Mouse (Mus musculus): ENCODE results near the gene Fam135a.
"Not testable (repeated sequence)": the region's sequence is repeated elsewhere in the genome, so short reads cannot be mapped to it uniquely, and the experiment has no call there.

GRCm38 (mm10) chr1:23971159-23971558 is 129.0 kb downstream of the Fam135a start:
- not testable (repeated sequence) for TF ChIP-seq CTCF (IDR thresholded peaks at IDR 0.05; ENCODE audit: low read depth, low read length); POLR2A (IDR thresholded peaks at IDR 0.05; ENCODE audit: extremely low read depth, insufficient read depth, low read length)
